Mouse (Mus musculus): ENCODE data around the gene Arid3a.

GRCm38 (mm10) chr10:79976722-79977107 is 49.9 kb downstream of the Arid3a start:
- TF ChIP-seq POLR2A (IDR thresholded peaks at IDR 0.05; ENCODE audit: borderline replicate concordance, extremely low read depth, insufficient read depth, insufficient read length, poor library complexity, severe bottlenecking) (no peak), CTCF (IDR thresholded peaks at IDR 0.05; ENCODE audit: borderline replicate concordance, extremely low read depth, insufficient read depth, insufficient read length) (no peak)
